In genomic region chr11:21433726-21434125, GRCm38 (mm10) we compare ENCODE assay signal across 8 mouse cellular contexts.
DNase-seq lines count a peak whose midpoint lies in the region; ATAC-seq and TF ChIP-seq lines count a peak whose summit lies in the region.
"Had no signal": no experiment of that assay in that cellular context is flagged by ENCODE, and none has a peak within 500 bp of the region (broad histone marks: within the 10 kb centered on the region; RNA-seq: fewer than 3 reads in every experiment).

No protein-coding gene starts in this region.

- no peaks in the 10 kb centered on the region; the same call in 1 of the 2 replicates for H3K4me1 ChIP-seq in bone marrow, adult 2 months (ENCODE audit: control insufficient read depth, insufficient read depth, low read length)
- H3K4me1 ChIP-seq: embryonic facial prominence, embryonic 13.5 days had no signal

- ATAC-seq in erythroblast, adult 5-6 weeks (replicated peaks; ENCODE audit: low FRiP score, poor library complexity, severe bottlenecking), result no peak

- no peak for TF ChIP-seq POLR2A in bone marrow, adult 2 months (IDR thresholded peaks at IDR 0.05; ENCODE audit: borderline replicate concordance, control insufficient read depth, low read depth, low read length)

- DNase-seq in layer of hippocampus, adult 11-12 months (ENCODE audit: low spot score), result peak; percentile 5
- DNase-seq in layer of hippocampus, postnatal 25 days (ENCODE audit: extremely low spot score in 1 of 2, low spot score in 1 of 2), result no peak
- DNase-seq in ES-CJ7 (ENCODE audit: low read depth, low spot score), result peak; percentile 62
- DNase-seq in kidney, postnatal 14 days, result peak; percentile 16
- no peak for DNase-seq in urinary bladder, adult 18-20 months (ENCODE audit: low spot score in 2 of 2)

- TF ChIP-seq CTCF in bone marrow, adult 2 months (IDR thresholded peaks at IDR 0.05; ENCODE audit: control insufficient read depth, insufficient read depth, low read length), result peak; percentile 24; the same call in 1 of the 2 replicates

- WGBS in bone marrow, adult 2 months, result 64% methylated on average over 2 of the region's 2 CpGs

- no peak overlapping the region for H3K4me3 ChIP-seq in bone marrow, adult 2 months (replicated peaks; ENCODE audit: control insufficient read depth, low read depth, low read length)
- H3K4me3 ChIP-seq: embryonic facial prominence, embryonic 13.5 days had no signal

- H3K27ac ChIP-seq in bone marrow, adult 2 months (ENCODE audit: control insufficient read depth, insufficient read depth, low read depth, low read length, poor library complexity), result no peak overlapping the region
- H3K27ac ChIP-seq: embryonic facial prominence, embryonic 13.5 days had no signal

Comparison
In these comparisons a context has a peak if more than half of its experiments do, and no peak if none do; other contexts are left out.
1. DNase-seq: peak in layer of hippocampus, adult 11-12 months (single experiment), ES-CJ7 (single experiment) and kidney, postnatal 14 days (single experiment); none in layer of hippocampus, postnatal 25 days (0 of 2) and urinary bladder, adult 18-20 months (0 of 2).